Mouse (Mus musculus) C2C12 (cell line): ENCODE results near the gene Vps37c. TPM values are rescaled to one million over a fixed set of nuclear protein-coding genes. Genes with fewer than 3 reads are reported as not detected.

Source experiments
- H3K27me3 ChIP-seq: one replicate; pipeline ENCODE4 v1.6.1; 2011; ENCODE audit not compliant: control insufficient read depth, insufficient read depth, insufficient read length
- H3K36me3 ChIP-seq: one replicate; pipeline ENCODE4 v1.6.1; 2011; ENCODE audit not compliant: control insufficient read depth, insufficient read depth
- H3K4me3 ChIP-seq: one replicate; pipeline ENCODE4 v1.5.1; 2011; ENCODE audit warnings: mild to moderate bottlenecking, control low read depth; ENCODE audit not compliant: poor library complexity, insufficient read depth, severe bottlenecking
- H3K79me2 ChIP-seq: one replicate; pipeline ENCODE4 v1.6.1; 2011; ENCODE audit not compliant: control insufficient read depth, insufficient read depth
- H3K79me3 ChIP-seq: one replicate; pipeline ENCODE4 v1.6.1; 2011; ENCODE audit warnings: low read depth, control low read depth
- H3ac ChIP-seq: one replicate; pipeline ENCODE3; 2011; ENCODE audit warnings: low read depth; ENCODE audit not compliant: control insufficient read depth, insufficient read length
- CEBPB ChIP-seq: IDR thresholded peaks from one replicate; pipeline ENCODE4 v1.6.1; 2011; ENCODE audit warnings: low read depth, mild to moderate bottlenecking, control low read depth, moderate library complexity
- CTCF ChIP-seq: IDR thresholded peaks from one replicate; pipeline ENCODE4 v1.5.1; 2011; ENCODE audit not compliant: control insufficient read depth, insufficient read depth, insufficient read length
- FOSL1 ChIP-seq: IDR thresholded peaks from one replicate; pipeline ENCODE4 v1.8.0; 2011; ENCODE audit warnings: mild to moderate bottlenecking, low read length; ENCODE audit not compliant: poor library complexity, insufficient read depth, severe bottlenecking
- MAX ChIP-seq: IDR thresholded peaks from one replicate; pipeline ENCODE4 v1.6.1; 2011; ENCODE audit warnings: mild to moderate bottlenecking, control low read depth
- MYOD1 ChIP-seq: IDR thresholded peaks from one replicate; pipeline ENCODE4 v1.6.1; 2011; ENCODE audit warnings: low read depth; ENCODE audit not compliant: control insufficient read depth, insufficient read length
- MYOG ChIP-seq: IDR thresholded peaks from one replicate; pipeline ENCODE4 v1.6.1; 2011; ENCODE audit not compliant: control insufficient read depth, insufficient read length; ENCODE audit errors: extremely low read depth
- USF1 ChIP-seq: IDR thresholded peaks from one replicate; pipeline ENCODE4 v1.6.1; 2011; ENCODE audit warnings: low read depth, mild to moderate bottlenecking, control low read depth, moderate library complexity
- polyA plus RNA-seq: library from polyadenylated mRNA; unstranded; fragments of >200 nt; fragmentation: generic; extraction: Trizol; gene quantifications from one replicate; pipeline ENCODE4 v1.2.1, GENCODE M21; 2012; ENCODE audit warnings: missing spikeins

Gene Vps37c
- polyA plus RNA-seq, 1 experiment, result 21.9 TPM

- Histone ChIP-seq H3ac (no peak overlapping the region), H3K4me3 (no peak overlapping the region), H3K36me3 (no peaks in the 10 kb centered on the region), H3K79me2 (no peaks in the 10 kb centered on the region), H3K27me3 (no peaks in the 10 kb centered on the region), H3K79me3 (no peaks in the 10 kb centered on the region)
- TF ChIP-seq USF1 (no peak), MYOG (no peak), CEBPB (no peak), MAX (no peak), FOSL1 (no peak), MYOD1 (no peak), CTCF (no peak)
Observed at GRCm38 (mm10) chr19:10730469-10730868, 41.9 kb downstream of the Vps37c start.

GRCm38 (mm10) chr19:10731975-10732374 lies 43.4 kb downstream of the Vps37c start:
- Histone ChIP-seq H3K4me3 (no peak overlapping the region), H3K79me3 (no peaks in the 10 kb centered on the region), H3K36me3 (no peaks in the 10 kb centered on the region), H3K79me2 (no peaks in the 10 kb centered on the region), H3K27me3 (no peaks in the 10 kb centered on the region), H3ac (no peak overlapping the region)
- TF ChIP-seq MYOD1 (no peak), MYOG (no peak), CEBPB (no peak), MAX (no peak), FOSL1 (no peak), CTCF (no peak), USF1 (no peak)

DNA sequence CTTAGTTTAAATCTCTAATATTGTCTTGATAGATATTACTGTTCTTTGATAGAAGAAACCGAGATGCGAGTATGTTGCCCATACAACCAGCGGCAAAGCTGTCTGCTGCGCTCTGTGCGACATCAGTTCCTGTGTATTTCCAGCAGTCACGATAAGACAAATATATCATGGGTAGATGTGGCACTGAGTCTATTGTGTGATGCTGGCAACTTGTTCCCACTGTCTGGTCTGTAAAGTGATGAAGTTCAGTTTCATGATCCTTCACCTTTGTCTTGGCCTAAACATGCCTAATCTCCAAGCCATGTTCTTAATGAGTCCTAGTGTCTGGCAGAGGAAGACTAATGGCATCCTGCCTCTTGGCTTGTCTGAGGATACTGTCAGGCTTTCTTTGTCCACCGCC lies 44.2 kb downstream of the Vps37c start:
- no peaks in the 10 kb centered on the region for H3K79me2 ChIP-seq
- H3K36me3 ChIP-seq, result no peaks in the 10 kb centered on the region
- H3K79me3 ChIP-seq, result no peaks in the 10 kb centered on the region
- no peak overlapping the region for H3ac ChIP-seq
- no peak overlapping the region for H3K4me3 ChIP-seq
- TF ChIP-seq CEBPB, result no peak
- no peak for TF ChIP-seq USF1
- TF ChIP-seq FOSL1, result no peak
- no peak for TF ChIP-seq MYOG
- no peak for TF ChIP-seq MYOD1
- H3K27me3 ChIP-seq, result no peaks in the 10 kb centered on the region

- H3K4me3 ChIP-seq, result no peak overlapping the region
- no peaks in the 10 kb centered on the region for H3K27me3 ChIP-seq
- H3K79me3 ChIP-seq, result no peaks in the 10 kb centered on the region
- TF ChIP-seq USF1 (no peak), MYOG (no peak), CTCF (no peak), CEBPB (no peak), FOSL1 (no peak), MAX (no peak), MYOD1 (no peak)
- H3K36me3 ChIP-seq, result no peaks in the 10 kb centered on the region
- H3ac ChIP-seq, result no peak overlapping the region
- H3K79me2 ChIP-seq, result no peaks in the 10 kb centered on the region
Observed at GRCm38 (mm10) chr19:10733501-10734127, 45.1 kb downstream of the Vps37c start.

GRCm38 (mm10) chr19:10734554-10734953 lies 46.0 kb downstream of the Vps37c start:
- Histone ChIP-seq H3K4me3 (no peak overlapping the region), H3K27me3 (no peaks in the 10 kb centered on the region)

GRCm38 (mm10) chr19:10735061-10735460 lies 46.5 kb downstream of the Vps37c start:
- H3ac ChIP-seq, result no peak overlapping the region
- no peaks in the 10 kb centered on the region for H3K27me3 ChIP-seq
- no peaks in the 10 kb centered on the region for H3K79me2 ChIP-seq
- no peaks in the 10 kb centered on the region for H3K36me3 ChIP-seq
- H3K79me3 ChIP-seq, result no peaks in the 10 kb centered on the region
- TF ChIP-seq MAX (no peak), MYOG (no peak), FOSL1 (no peak), CTCF (no peak), MYOD1 (no peak), USF1 (no peak), CEBPB (no peak)
- no peak overlapping the region for H3K4me3 ChIP-seq

More at GRCm38 (mm10) chr19:10734554-10734953, 46.0 kb downstream of the Vps37c start:
- no peaks in the 10 kb centered on the region for H3K79me3 ChIP-seq
- no peak for TF ChIP-seq CTCF
- no peak for TF ChIP-seq CEBPB
- no peaks in the 10 kb centered on the region for H3K79me2 ChIP-seq
- H3K36me3 ChIP-seq, result no peaks in the 10 kb centered on the region
- H3ac ChIP-seq, result no peak overlapping the region
